Mouse (Mus musculus) spleen, adult 2 months (tissue): ENCODE results near the gene Traf7.

Source experiments
- CTCF ChIP-seq: fragments of 200-500 bp; IDR thresholded peaks from 2 replicates; pipeline ENCODE4 v1.5.1; 2011; ENCODE audit warnings: mild to moderate bottlenecking, inconsistent platforms; ENCODE audit not compliant: insufficient read depth, insufficient read length, insufficient replicate concordance; ENCODE audit errors: extremely low read depth
- POLR2A ChIP-seq: fragments of 200-500 bp; IDR thresholded peaks from 2 replicates; pipeline ENCODE4 v1.6.1; 2011; ENCODE audit warnings: low read depth, low read length, inconsistent platforms

GRCm38 (mm10) chr17:24496026-24496425, 31.7 kb downstream of the Traf7 start:
- TF ChIP-seq CTCF (no peak), POLR2A (no peak)
